Mouse (Mus musculus) thymus, postnatal 0 days (tissue): ENCODE measurements around the gene Jpt1. TPM values are rescaled to one million over a fixed set of nuclear protein-coding genes. Genes with fewer than 3 reads are reported as not detected.
"Not testable (repeated sequence)": the region's sequence is repeated elsewhere in the genome, so short reads cannot be mapped to it uniquely, and the experiment has no call there.

Source experiments
- DNase-seq: peaks from one replicate; pipeline ENCODE4 v3.0.0-alpha.2; 2015; ENCODE audit warnings: low spot score
- polyA plus RNA-seq: library from polyadenylated mRNA; unstranded; fragments of >200 nt; fragmentation: Nextera tagmentation; extraction: Ambion mirVana; gene quantifications from 2 replicates; pipeline ENCODE4 v1.2.1, GENCODE M21; 2015

The Jpt1 gene
- polyA plus RNA-seq, result 603 and 612 TPM in 2 replicates

- peak; percentile 98 for DNase-seq
These were observed at the start of gene Jpt1 for GRCm38 (mm10) chr11:115514238-115514663. TSS of gene Jpt1 (minus strand) at chr11:115514387.

GRCm38 (mm10) chr11:115563406-115563805, 49.2 kb upstream of the Jpt1 start:
- DNase-seq, result peak; percentile 17

GRCm38 (mm10) chr11:115555717-115556116, 41.5 kb upstream of the Jpt1 start:
- DNase-seq, result no peak

GRCm38 (mm10) chr11:115552783-115553182, 38.6 kb upstream of the Jpt1 start:
- DNase-seq, result peak; percentile 16

GRCm38 (mm10) chr11:115543571-115543970, 29.4 kb upstream of the Jpt1 start:
- DNase-seq, result no peak

- peak; percentile 14 for DNase-seq
These were observed 23.9 kb upstream of the Jpt1 start for GRCm38 (mm10) chr11:115538045-115538444.

GRCm38 (mm10) chr11:115536856-115537568, 22.8 kb upstream of the Jpt1 start:
- peak; percentile 35 for DNase-seq

GRCm38 (mm10) chr11:115536038-115536681, 22.0 kb upstream of the Jpt1 start, which contains the start of gene Sumo2:
TSS of gene Sumo2 (minus strand) at chr11:115536276.
- peak; percentile 99 for DNase-seq

GRCm38 (mm10) chr11:115535401-115536037, 21.3 kb upstream of the Jpt1 start:
- peak; percentile 81 for DNase-seq

- peak; percentile 23 for DNase-seq
These were observed 20.7 kb upstream of the Jpt1 start for GRCm38 (mm10) chr11:115534759-115535371.

GRCm38 (mm10) chr11:115526446-115526845, 12.3 kb upstream of the Jpt1 start:
- not testable (repeated sequence) for DNase-seq

- DNase-seq, result no peak
These were observed 8.5 kb upstream of the Jpt1 start for GRCm38 (mm10) chr11:115522703-115523102.

GRCm38 (mm10) chr11:115522238-115522637, 8.1 kb upstream of the Jpt1 start:
- no peak for DNase-seq

- DNase-seq, result no peak
These were observed 6.9 kb upstream of the Jpt1 start for GRCm38 (mm10) chr11:115521080-115521479.

GRCm38 (mm10) chr11:115520218-115520617, 6.0 kb upstream of the Jpt1 start:
- no peak for DNase-seq

- DNase-seq, result no peak
These were observed 5.4 kb upstream of the Jpt1 start for GRCm38 (mm10) chr11:115519581-115519980.

- no peak for DNase-seq
These were observed 4.5 kb upstream of the Jpt1 start for GRCm38 (mm10) chr11:115518693-115519092.

- DNase-seq, result no peak
These were observed 2.8 kb upstream of the Jpt1 start for GRCm38 (mm10) chr11:115516942-115517341.

GRCm38 (mm10) chr11:115515021-115515420, 834 bp upstream of the Jpt1 start:
- DNase-seq, result peak; percentile 7

GRCm38 (mm10) chr11:115513271-115514237, 633 bp downstream of the Jpt1 start:
- DNase-seq, result peak; percentile 39
